Comparison of ENCODE assay signal across 8 mouse cellular contexts in the genomic region with DNA sequence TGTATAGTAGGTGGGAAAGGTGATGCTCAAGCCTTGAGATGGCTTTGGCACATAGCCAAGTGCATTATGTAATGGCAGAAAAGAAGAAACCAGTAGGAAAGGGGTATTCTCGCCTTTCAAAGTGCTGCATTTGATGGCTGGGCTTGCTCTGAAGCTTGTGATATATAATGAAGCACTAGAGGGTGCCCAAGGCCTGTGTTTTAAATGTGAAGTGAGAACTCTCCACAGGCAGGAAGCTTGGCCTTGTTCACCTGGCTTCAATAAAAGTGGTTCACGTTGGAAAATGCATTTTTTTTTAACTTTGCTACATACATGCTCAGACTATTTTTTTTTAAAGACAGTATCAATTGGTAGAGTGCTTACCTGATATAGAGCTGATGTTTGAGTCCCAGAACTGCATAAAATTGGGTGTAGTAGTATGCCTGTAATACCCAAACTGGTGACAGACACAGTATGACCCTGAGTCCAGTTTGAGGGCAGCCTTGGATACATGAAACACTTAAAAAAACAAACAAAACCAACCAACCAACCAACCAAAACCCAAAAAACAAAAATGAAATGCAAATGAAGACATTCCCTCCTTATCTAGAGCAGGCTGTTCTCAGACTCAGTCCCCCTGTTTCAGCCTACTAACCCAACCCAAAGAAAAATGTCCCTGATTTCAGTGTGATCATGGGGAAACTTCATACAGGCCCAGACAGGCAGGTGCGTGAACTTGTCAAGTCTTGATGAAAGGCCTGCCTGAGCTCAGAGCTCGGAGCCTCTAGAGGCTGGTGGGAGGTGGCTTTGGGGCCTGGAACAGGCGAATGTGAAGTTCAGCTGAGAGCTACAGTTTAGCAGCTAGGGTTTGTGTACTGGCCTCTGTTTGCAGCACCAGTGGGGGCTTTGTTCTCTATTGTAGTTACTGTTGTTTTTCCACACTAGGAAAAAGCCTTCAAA. TPM values are rescaled to one million over a fixed set of nuclear protein-coding genes. Genes with fewer than 3 reads are reported as not detected.
DNase-seq lines count a peak whose midpoint lies in the region; ATAC-seq lines count a peak whose summit lies in the region.

No protein-coding gene starts in this region.

- H3K4me2 ChIP-seq in hindbrain, embryonic 13.5 days = no peak overlapping the region
- H3K4me2 ChIP-seq in embryonic facial prominence, embryonic 11.5 days (ENCODE audit: low read depth, low read length) = no peak overlapping the region
- H3K4me2 ChIP-seq in midbrain, embryonic 13.5 days (replicated peaks) = no peak overlapping the region

- no peaks in the 10 kb centered on the region for H3K36me3 ChIP-seq in hindbrain, embryonic 10.5 days
- no peaks in the 10 kb centered on the region for H3K36me3 ChIP-seq in hindbrain, embryonic 13.5 days
- H3K36me3 ChIP-seq in embryonic facial prominence, embryonic 11.5 days (replicated peaks; ENCODE audit: control insufficient read depth, insufficient read depth, low read depth, low read length) = no peaks in the 10 kb centered on the region
- no peaks in the 10 kb centered on the region for H3K36me3 ChIP-seq in midbrain, embryonic 13.5 days

- DNase-seq in hindbrain, embryonic 10.5 days (ENCODE audit: low spot score) = peak; percentile 37
- DNase-seq in adipocyte (ENCODE audit: low spot score) = peak; percentile 88
- peak; percentile 85 for DNase-seq in embryonic facial prominence, embryonic 11.5 days (ENCODE audit: low spot score)
- peak; percentile 66 for DNase-seq in heart, postnatal 4 days
- peak; percentile 48 for DNase-seq in left cerebral cortex, adult 11 months (ENCODE audit: low spot score)
- DNase-seq in thymus, postnatal 14 days = peak; percentile 62

- H3K27me3 ChIP-seq in hindbrain, embryonic 10.5 days (ENCODE audit: insufficient read depth, poor library complexity, severe bottlenecking) = no peaks in the 10 kb centered on the region
- no peaks in the 10 kb centered on the region for H3K27me3 ChIP-seq in hindbrain, embryonic 13.5 days
- H3K27me3 ChIP-seq in embryonic facial prominence, embryonic 11.5 days (ENCODE audit: control insufficient read depth, insufficient read depth, low read length) = no peaks in the 10 kb centered on the region
- no peaks in the 10 kb centered on the region for H3K27me3 ChIP-seq in midbrain, embryonic 13.5 days

- peaks cover 16% of the 10 kb centered on the region for H3K4me1 ChIP-seq in hindbrain, embryonic 10.5 days (replicated peaks)
- peaks cover 4% of the 10 kb centered on the region; the same call in 1 of the 2 replicates for H3K4me1 ChIP-seq in hindbrain, embryonic 13.5 days (replicated peaks)
- no peaks in the 10 kb centered on the region for H3K4me1 ChIP-seq in embryonic facial prominence, embryonic 11.5 days (ENCODE audit: control insufficient read depth, insufficient read depth, low read length)
- H3K4me1 ChIP-seq in midbrain, embryonic 13.5 days (replicated peaks) = peaks cover 20% of the 10 kb centered on the region

- H3K27ac ChIP-seq in hindbrain, embryonic 10.5 days = 0 out of 2 replicates have a peak overlapping the region, but pooled peaks have one; percentile 57
- H3K27ac ChIP-seq in hindbrain, embryonic 13.5 days = no peak overlapping the region
- no peak overlapping the region for H3K27ac ChIP-seq in embryonic facial prominence, embryonic 11.5 days (replicated peaks; ENCODE audit: low read depth, low read length)
- H3K27ac ChIP-seq in midbrain, embryonic 13.5 days = no peak overlapping the region

- no peak for ATAC-seq in hindbrain, embryonic 13.5 days (ENCODE audit: low FRiP score)
- ATAC-seq in embryonic facial prominence, embryonic 11.5 days (replicated peaks; ENCODE audit: insufficient number of reproducible peaks, low FRiP score, low TSS enrichment, low read depth) = peak; percentile 63; the same call in 1 of the 2 replicates
- peak; percentile 40 for ATAC-seq in midbrain, embryonic 13.5 days

- no peaks in the 10 kb centered on the region for H3K9me3 ChIP-seq in hindbrain, embryonic 10.5 days
- no peaks in the 10 kb centered on the region for H3K9me3 ChIP-seq in hindbrain, embryonic 13.5 days
- H3K9me3 ChIP-seq in embryonic facial prominence, embryonic 11.5 days (replicated peaks; ENCODE audit: control insufficient read depth, low read length) = no peaks in the 10 kb centered on the region
- H3K9me3 ChIP-seq in midbrain, embryonic 13.5 days = no peaks in the 10 kb centered on the region

- no peak overlapping the region for H3K4me3 ChIP-seq in hindbrain, embryonic 10.5 days
- H3K4me3 ChIP-seq in hindbrain, embryonic 13.5 days = no peak overlapping the region
- no peak overlapping the region for H3K4me3 ChIP-seq in embryonic facial prominence, embryonic 11.5 days (ENCODE audit: low read depth, low read length)
- no peak overlapping the region for H3K4me3 ChIP-seq in midbrain, embryonic 13.5 days (replicated peaks)

- H3K9ac ChIP-seq in hindbrain, embryonic 13.5 days = no peak overlapping the region
- H3K9ac ChIP-seq in embryonic facial prominence, embryonic 11.5 days (replicated peaks; ENCODE audit: low read length) = no peak overlapping the region
- H3K9ac ChIP-seq in midbrain, embryonic 13.5 days (replicated peaks) = no peak overlapping the region

- WGBS in hindbrain, embryonic 10.5 days = 42% methylated on average over 5 of the region's 5 CpGs
- WGBS in hindbrain, embryonic 13.5 days = 46% methylated on average over 5 of the region's 5 CpGs
- WGBS in embryonic facial prominence, embryonic 11.5 days = 39% methylated on average over 5 of the region's 5 CpGs
- WGBS in midbrain, embryonic 13.5 days = 45% methylated on average over 5 of the region's 5 CpGs

RNA-seq across cellular contexts. Expression of a gene that starts 44.0 kb away (rescaled TPM):
- polyA plus RNA-seq in hindbrain, embryonic 10.5 days (2016; fragmentation: Nextera tagmentation; extraction: Ambion mirVana) = 8.7 and 9.3 TPM in 2 replicates
- 7.7 and 8.2 TPM in 2 replicates for polyA plus RNA-seq in hindbrain, embryonic 13.5 days (2015; fragmentation: Nextera tagmentation; extraction: Ambion mirVana)
- polyA plus RNA-seq in embryonic facial prominence, embryonic 11.5 days (2014; fragmentation: Nextera tagmentation; extraction: Ambion mirVana) = 6.0 and 7.8 TPM in 2 replicates
- total RNA-seq in heart, postnatal 4 days (2021) = 1 to 10 TPM; 9.8 TPM
- 7.1 and 7.9 TPM in 2 replicates for polyA plus RNA-seq in midbrain, embryonic 13.5 days (2015; fragmentation: Nextera tagmentation; extraction: Ambion mirVana)

Comparison
In these comparisons a context has a peak if more than half of its experiments do, and no peak if none do; other contexts are left out.
1. DNase-seq: peak in every context shown above with its lines; median percentile 88 in adipocyte; 85 in embryonic facial prominence, embryonic 11.5 days; 66 in heart, postnatal 4 days; 62 in thymus, postnatal 14 days; 48 in left cerebral cortex, adult 11 months; 37 in hindbrain, embryonic 10.5 days.